Mouse (Mus musculus) CD4-positive, CD25-positive, alpha-beta regulatory T cell, adult 9 weeks (primary cell): Measurements from ENCODE around the gene Kcng1. TPM values are rescaled to one million over a fixed set of nuclear protein-coding genes. Genes with fewer than 3 reads are reported as not detected.

Source experiments
- polyA plus RNA-seq: library from polyadenylated mRNA; unstranded; fragments of 100-300 nt; shearing (Covaris generic); gene quantifications from one replicate; pipeline ENCODE4 v1.2.1, GENCODE M21; 2017

The Kcng1 gene
- polyA plus RNA-seq, result not detected

DNA sequence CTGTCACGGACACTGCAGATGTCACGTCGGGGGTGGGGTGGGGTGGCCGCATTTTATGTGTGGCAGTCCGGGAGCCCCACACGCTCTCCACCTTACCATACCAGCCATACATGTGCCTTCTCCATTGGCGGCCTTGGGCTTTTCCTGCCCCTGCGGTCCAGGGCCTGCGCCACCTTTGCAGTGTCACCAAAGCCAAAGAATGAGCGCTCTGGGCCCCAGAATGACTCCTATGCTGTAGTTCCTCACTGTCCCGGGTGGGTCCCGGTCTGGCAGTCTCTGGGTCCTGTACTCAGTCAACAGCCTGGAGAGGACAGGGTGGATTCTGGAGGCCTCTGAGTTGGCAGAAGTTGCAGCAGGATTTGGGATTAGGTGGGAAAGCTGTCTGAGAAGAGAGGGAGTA is at the start of gene Kcng1:
TSS of gene Kcng1 (minus strand) at position 155 of the 400 bp plus-strand sequence.

DNA sequence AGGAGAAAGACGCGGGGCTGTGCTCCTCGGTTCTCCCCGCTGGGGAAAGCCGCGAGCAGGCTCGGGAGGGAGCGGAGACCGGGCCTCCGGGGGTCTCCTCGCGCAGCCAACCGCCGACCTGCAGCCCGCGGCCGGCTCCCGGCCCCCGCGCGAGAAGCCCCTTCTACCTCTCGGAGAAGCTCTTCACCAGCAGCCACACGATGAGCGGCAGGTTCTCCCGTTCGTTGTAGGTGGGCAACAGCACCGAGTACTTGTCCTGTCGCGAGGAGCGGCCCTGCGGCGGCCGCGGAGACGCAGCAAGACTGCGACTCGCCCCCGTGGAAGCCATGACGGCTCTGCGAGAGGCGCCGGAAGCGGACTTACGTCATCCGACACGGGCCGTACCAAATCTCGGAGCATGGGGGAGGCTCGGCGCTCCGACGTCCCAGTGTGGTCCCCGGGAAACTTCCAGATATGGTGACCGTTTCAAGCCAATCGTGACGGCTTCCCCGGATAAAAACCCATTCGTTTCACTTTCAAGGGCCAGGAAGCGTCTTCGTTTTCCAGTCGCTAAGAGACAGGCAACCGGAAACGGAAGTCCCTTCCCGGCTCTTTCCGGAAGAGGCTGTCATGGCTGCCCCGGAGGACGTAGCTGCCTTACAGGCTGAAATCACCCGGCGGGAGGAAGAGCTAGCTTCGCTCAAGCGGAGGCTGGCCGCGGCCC is 51.4 kb downstream of the Kcng1 start, which contains the start of the genes Gm20716, Dpm1 and Mocs3:
TSS of gene Gm20716 (minus strand) at position 339 of the 703 bp plus-strand sequence.
TSS of gene Dpm1 (minus strand) at position 566 of the 703 bp plus-strand sequence.
TSS of gene Mocs3 (plus strand) at position 597 of the 703 bp plus-strand sequence.

Other genes starting within 250 kb of the Kcng1 start
- 0.61 TPM for gene Pard6b, start 200.7 kb downstream of the Kcng1 start, polyA plus RNA-seq
- 1.4 TPM for gene Adnp, start 74.6 kb downstream of the Kcng1 start, polyA plus RNA-seq
- 15.6 TPM for gene Gm20716, start 51.4 kb downstream of the Kcng1 start, polyA plus RNA-seq
- gene Dpm1, start 51.1 kb downstream of the Kcng1 start, polyA plus RNA-seq, result 118 TPM
- gene Mocs3, start 51.1 kb downstream of the Kcng1 start, polyA plus RNA-seq, result 0.19 TPM